Mouse (Mus musculus) embryonic facial prominence, embryonic 10.5 days (tissue): Measurements from ENCODE around the gene Sdhaf4. TPM values are rescaled to one million over a fixed set of nuclear protein-coding genes. Genes with fewer than 3 reads are reported as not detected.
"Not testable (repeated sequence)": the region's sequence is repeated elsewhere in the genome, so short reads cannot be mapped to it uniquely, and the experiment has no call there.

Experiments used
- DNase-seq: peaks from one replicate; pipeline ENCODE4 v3.0.0-alpha.2; 2017; ENCODE audit warnings: low spot score
- H3K27ac ChIP-seq: fragments of 300-500 bp; sonication (generic); replicated peaks from 2 replicates; pipeline ENCODE4 v1.5.1; 2016; ENCODE audit warnings: mild to moderate bottlenecking
- H3K27me3 ChIP-seq: fragments of 300-500 bp; sonication (generic); replicated peaks from 2 replicates; pipeline ENCODE4 v1.6.1; 2016; ENCODE audit warnings: low read depth, mild to moderate bottlenecking; ENCODE audit not compliant: poor library complexity, severe bottlenecking
- H3K36me3 ChIP-seq: fragments of 300-500 bp; sonication (generic); replicated peaks from 2 replicates; pipeline ENCODE4 v1.6.1; 2016; ENCODE audit warnings: mild to moderate bottlenecking, moderate library complexity
- H3K4me1 ChIP-seq: fragments of 300-500 bp; sonication (generic); 2 replicates; pipeline ENCODE4 v1.6.1; 2016
- H3K4me3 ChIP-seq: fragments of 300-500 bp; sonication (generic); 2 replicates; pipeline ENCODE4 v1.5.1; 2016; ENCODE audit warnings: mild to moderate bottlenecking, moderate library complexity
- H3K9me3 ChIP-seq: fragments of 300-500 bp; sonication (generic); 2 replicates; pipeline ENCODE4 v1.6.1; 2016; ENCODE audit warnings: mild to moderate bottlenecking
- WGBS: fragments of 180-500 bp; shearing (Covaris S2); methylation state at CpG from one replicate; pipeline ENCODE4 v1.1.7; 2016; 5-methylcytosine and 5-hydroxymethylcytosine counted together
- polyA plus RNA-seq: library from polyadenylated mRNA; unstranded; fragments of >200 nt; fragmentation: Nextera tagmentation; extraction: Ambion mirVana; gene quantifications from 2 replicates; pipeline ENCODE4 v1.2.1, GENCODE M21; 2016

Gene Sdhaf4
- polyA plus RNA-seq, 1 experiment from 2014 or later: 84.9 TPM

- 89% methylated on average over 4 of the region's 4 CpGs for WGBS
These were observed 10.0 kb downstream of the Sdhaf4 start for GRCm38 (mm10) chr1:23995420-23995819.

DNA sequence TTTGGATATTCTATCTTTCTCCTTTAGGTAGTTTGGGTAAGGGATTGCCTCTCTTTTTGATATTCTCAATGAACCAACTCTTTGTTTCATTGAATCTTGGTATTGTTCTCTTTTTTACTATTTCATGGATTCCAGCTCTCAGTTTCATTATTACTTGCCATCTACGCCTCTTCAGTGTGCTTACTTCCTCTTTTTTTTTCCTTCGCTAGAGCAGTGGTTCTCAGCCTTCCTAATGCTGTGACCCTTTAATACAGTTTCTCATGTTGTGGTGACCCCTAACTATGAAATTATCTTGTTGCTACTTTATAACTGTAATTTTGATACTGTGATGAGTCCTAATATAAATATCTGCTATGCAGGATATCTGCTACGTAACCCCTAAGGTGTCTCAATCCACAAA lies 22.3 kb downstream of the Sdhaf4 start:
- Histone ChIP-seq H3K36me3 (no peaks in the 10 kb centered on the region), H3K27me3 (no peaks in the 10 kb centered on the region), H3K4me3 (no peak overlapping the region), H3K27ac (no peak overlapping the region), H3K4me1 (no peaks in the 10 kb centered on the region), H3K9me3 (no peaks in the 10 kb centered on the region)
- WGBS: 89% methylated on average over 3 of the region's 3 CpGs
- no peak for DNase-seq

More at GRCm38 (mm10) chr1:23995420-23995819, 10.0 kb downstream of the Sdhaf4 start:
- no peak for DNase-seq
- H3K27ac ChIP-seq: no peak overlapping the region
- H3K36me3 ChIP-seq: peaks cover 40% of the 10 kb centered on the region
- no peaks in the 10 kb centered on the region for H3K9me3 ChIP-seq
- no peak overlapping the region for H3K4me3 ChIP-seq
- no peaks in the 10 kb centered on the region for H3K4me1 ChIP-seq
- H3K27me3 ChIP-seq: no peaks in the 10 kb centered on the region

DNA sequence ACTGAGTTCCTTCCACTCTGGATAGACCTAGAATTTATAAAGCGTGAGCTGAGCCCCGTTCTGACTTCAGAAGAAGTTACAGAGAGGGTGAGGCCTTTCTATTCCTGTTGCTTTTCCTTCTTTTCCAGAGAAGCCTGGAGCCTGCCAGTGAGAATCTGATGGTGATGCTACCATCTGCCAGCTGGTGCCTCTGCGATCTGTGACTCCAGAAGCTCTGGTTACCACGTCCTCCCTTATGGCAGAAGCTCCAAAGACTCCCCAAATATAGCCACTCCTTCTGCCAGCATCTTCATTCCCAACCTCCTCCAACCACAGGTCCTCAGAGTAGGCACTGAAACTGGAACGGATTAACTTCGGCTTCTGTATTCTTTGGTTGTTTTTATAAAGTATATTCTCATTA lies 27.2 kb downstream of the Sdhaf4 start:
- Histone ChIP-seq H3K4me1 (0 out of 2 replicates have a peak, but pooled peaks cover 2% of the 10 kb centered on the region), H3K4me3 (no peak overlapping the region), H3K27ac (no peak overlapping the region), H3K36me3 (no peaks in the 10 kb centered on the region), H3K9me3 (no peaks in the 10 kb centered on the region), H3K27me3 (no peaks in the 10 kb centered on the region)
- WGBS: 83% methylated on average over 6 of the region's 6 CpGs
- no peak for DNase-seq

DNA sequence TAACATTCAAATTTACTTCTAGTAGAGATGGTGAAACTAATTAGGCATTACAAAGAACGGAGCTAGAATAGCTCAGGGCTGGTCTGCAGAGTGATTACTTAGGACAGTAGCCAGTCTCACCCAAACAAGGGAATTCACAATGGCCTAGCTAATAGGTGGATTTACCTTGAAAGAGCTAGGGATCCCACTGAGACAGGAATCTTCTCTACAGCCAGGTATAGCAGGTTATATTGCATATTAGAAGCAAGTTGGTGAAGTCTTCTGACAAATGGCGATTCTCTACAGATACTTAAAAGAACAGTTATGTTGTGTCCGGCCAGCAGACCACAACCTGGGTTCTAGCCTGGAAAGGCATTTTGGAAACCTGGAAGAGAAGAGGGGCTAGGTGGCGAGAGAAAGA lies 34.3 kb downstream of the Sdhaf4 start:
- not testable (repeated sequence) for H3K9me3 ChIP-seq, H3K4me1 ChIP-seq, DNase-seq, H3K27ac ChIP-seq, H3K4me3 ChIP-seq, H3K27me3 ChIP-seq, H3K36me3 ChIP-seq
- 88% methylated on average over 4 of the region's 4 CpGs for WGBS

DNA sequence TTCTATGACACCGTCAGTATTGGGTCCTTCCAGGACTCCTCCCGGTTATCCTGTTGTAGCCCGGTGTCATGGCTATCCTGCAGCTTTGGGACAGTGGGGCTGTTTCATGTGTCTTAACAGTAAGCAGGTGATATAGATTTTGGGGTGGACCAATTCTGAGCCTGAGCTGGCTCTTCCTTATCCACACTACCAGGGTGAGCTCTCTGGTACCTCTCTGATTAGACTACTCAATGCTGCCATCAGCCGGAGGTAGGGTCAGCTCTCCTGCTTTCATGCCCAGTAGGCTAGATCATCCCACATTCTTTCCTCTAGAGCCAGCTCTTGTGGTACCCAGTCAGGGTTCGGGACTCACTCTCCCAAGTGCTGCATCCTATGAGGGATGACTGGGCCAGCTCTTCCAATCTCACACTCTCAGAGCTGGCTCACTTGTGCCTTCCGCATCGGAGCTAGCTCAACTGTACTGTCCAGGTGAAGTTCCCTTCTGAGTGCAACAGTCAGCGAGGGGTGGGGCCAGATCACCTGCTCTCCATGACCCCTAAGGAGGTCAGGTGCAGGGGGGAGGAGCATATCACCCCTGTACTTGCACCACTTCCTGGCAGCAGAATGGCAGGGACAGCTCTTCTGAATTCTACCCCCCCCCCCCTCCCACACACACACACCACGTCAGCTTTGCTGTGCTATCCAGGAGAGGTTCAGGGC lies 37.3 kb downstream of the Sdhaf4 start:
- Histone ChIP-seq H3K27me3 (no peaks in the 10 kb centered on the region), H3K36me3 (no peaks in the 10 kb centered on the region), H3K27ac (no peak overlapping the region), H3K9me3 (peaks cover 6% of the 10 kb centered on the region; the same call in 1 of the 2 replicates), H3K4me1 (0 out of 2 replicates have a peak, but pooled peaks cover 2% of the 10 kb centered on the region), H3K4me3 (no peak overlapping the region)
- WGBS: 84% methylated on average over 9 of the region's 9 CpGs
- DNase-seq: no peak

GRCm38 (mm10) chr1:23966226-23966625 lies 39.2 kb downstream of the Sdhaf4 start:
- WGBS: 67% methylated on average over 1 of the region's 1 CpGs
- Histone ChIP-seq H3K4me1 (0 out of 2 replicates have a peak, but pooled peaks cover 2% of the 10 kb centered on the region), H3K27me3 (no peaks in the 10 kb centered on the region), H3K9me3 (peaks cover 6% of the 10 kb centered on the region; the same call in 1 of the 2 replicates), H3K27ac (no peak overlapping the region), H3K36me3 (no peaks in the 10 kb centered on the region), H3K4me3 (no peak overlapping the region)
- no peak for DNase-seq

- peak overlapping the region; percentile 65 for H3K27ac ChIP-seq
- WGBS: 6% methylated on average over 6 of the region's 6 CpGs
- H3K27me3 ChIP-seq: no peaks in the 10 kb centered on the region
- peak; percentile 43 for DNase-seq
- no peaks in the 10 kb centered on the region for H3K9me3 ChIP-seq
- H3K4me1 ChIP-seq: peaks cover 10% of the 10 kb centered on the region
- H3K4me3 ChIP-seq: peak overlapping the region; percentile 53
- no peaks in the 10 kb centered on the region for H3K36me3 ChIP-seq
These were observed 46.1 kb downstream of the Sdhaf4 start for GRCm38 (mm10) chr1:23959415-23959732.

DNA sequence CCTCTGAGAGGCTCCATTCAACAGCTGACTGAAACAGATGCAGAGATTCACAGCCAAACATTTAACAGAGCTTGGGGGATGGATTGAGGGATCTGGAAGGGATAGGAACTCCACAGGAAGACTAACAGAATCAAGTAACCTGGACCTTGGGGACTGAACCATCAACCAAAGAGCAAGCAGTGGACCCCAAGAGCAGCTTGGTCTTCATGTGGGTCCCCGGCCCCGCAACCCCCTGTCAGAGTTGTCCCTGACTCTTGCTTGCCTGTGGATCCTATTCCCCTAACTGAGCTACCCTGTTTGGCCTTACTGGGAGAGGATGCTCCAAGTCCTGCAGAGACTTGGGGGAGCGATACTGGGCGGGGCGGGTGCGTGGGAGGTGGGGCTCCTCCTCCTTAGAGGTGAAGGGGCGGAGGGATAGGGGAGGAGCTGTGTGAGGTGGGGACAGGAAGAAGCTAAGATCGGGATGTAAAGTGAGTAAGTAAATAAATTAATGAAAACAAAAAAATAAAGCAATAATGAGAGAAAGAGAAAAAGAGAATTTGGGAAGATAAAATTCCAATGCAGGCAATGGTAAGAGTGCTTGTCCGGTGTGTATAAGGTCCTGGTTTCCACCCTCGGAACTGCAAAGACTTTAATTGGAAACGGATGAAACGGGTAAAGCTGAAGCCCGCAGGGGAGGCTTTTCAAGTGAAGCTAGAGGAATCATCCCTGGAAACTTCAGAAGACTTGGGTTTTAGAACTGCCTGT lies 46.6 kb downstream of the Sdhaf4 start:
- H3K36me3 ChIP-seq: no peaks in the 10 kb centered on the region
- H3K4me1 ChIP-seq: peaks cover 10% of the 10 kb centered on the region
- H3K9me3 ChIP-seq: no peaks in the 10 kb centered on the region
- H3K27me3 ChIP-seq: no peaks in the 10 kb centered on the region
- peak overlapping the region; percentile 65 for H3K27ac ChIP-seq
- peak; percentile 63 for DNase-seq
- peak overlapping the region; percentile 53 for H3K4me3 ChIP-seq
- WGBS: 9% methylated on average over 13 of the region's 13 CpGs

- Histone ChIP-seq H3K4me3 (no peak overlapping the region), H3K4me1 (peaks cover 10% of the 10 kb centered on the region), H3K27me3 (no peaks in the 10 kb centered on the region), H3K36me3 (no peaks in the 10 kb centered on the region), H3K27ac (no peak overlapping the region), H3K9me3 (no peaks in the 10 kb centered on the region)
- no peak for DNase-seq
- 92% methylated on average over 6 of the region's 6 CpGs for WGBS
These were observed 47.4 kb downstream of the Sdhaf4 start for GRCm38 (mm10) chr1:23958101-23958500.

DNA sequence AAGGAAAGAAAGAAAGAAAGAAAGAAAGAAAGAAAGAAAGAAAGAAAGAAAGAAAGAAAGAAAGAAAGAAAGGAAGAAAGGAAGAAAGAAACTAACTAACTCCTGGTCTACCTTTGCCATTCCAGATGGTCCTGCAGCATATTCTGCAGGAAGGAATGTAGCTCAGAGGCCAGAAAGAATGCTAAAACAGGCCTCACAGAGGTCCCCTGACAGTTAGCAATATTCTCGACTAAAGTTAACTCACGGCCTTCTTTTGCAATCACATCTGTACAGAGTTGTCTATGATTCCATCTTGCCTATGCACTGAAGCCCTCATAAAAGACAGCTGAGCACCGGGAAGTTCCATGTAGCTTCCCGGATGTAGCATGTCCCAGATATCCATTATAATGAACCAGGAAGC lies 49.9 kb downstream of the Sdhaf4 start:
- DNase-seq: no peak
- Histone ChIP-seq H3K27ac (no peak overlapping the region), H3K4me1 (peaks cover 10% of the 10 kb centered on the region), H3K27me3 (no peaks in the 10 kb centered on the region), H3K9me3 (no peaks in the 10 kb centered on the region), H3K36me3 (no peaks in the 10 kb centered on the region), H3K4me3 (no peak overlapping the region)
- 90% methylated on average over 4 of the region's 4 CpGs for WGBS

DNA sequence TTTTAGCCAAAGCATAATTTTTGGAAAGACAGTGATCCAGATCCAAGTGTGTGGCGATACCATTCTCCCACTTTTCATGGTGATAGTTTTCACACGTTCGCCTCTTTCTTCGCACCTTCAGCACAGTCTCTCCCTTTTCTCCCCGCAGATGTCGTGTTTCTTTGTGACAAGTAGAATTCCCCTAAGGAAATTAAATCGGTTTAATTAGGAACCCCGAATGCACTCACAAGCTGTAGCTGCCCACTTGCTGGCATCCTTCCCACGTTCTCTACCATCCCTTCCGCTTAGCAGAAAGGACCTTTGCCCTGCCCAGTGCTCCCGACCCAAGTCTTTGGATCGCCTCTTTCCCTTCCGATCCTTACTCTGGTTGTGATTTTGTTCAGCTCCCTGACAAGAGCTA lies 51.5 kb downstream of the Sdhaf4 start:
- Histone ChIP-seq H3K36me3 (no peaks in the 10 kb centered on the region), H3K4me1 (peaks cover 4% of the 10 kb centered on the region), H3K9me3 (no peaks in the 10 kb centered on the region), H3K27me3 (no peaks in the 10 kb centered on the region), H3K4me3 (no peak overlapping the region), H3K27ac (no peak overlapping the region)
- no peak for DNase-seq
- WGBS: 89% methylated on average over 13 of the region's 13 CpGs

DNA sequence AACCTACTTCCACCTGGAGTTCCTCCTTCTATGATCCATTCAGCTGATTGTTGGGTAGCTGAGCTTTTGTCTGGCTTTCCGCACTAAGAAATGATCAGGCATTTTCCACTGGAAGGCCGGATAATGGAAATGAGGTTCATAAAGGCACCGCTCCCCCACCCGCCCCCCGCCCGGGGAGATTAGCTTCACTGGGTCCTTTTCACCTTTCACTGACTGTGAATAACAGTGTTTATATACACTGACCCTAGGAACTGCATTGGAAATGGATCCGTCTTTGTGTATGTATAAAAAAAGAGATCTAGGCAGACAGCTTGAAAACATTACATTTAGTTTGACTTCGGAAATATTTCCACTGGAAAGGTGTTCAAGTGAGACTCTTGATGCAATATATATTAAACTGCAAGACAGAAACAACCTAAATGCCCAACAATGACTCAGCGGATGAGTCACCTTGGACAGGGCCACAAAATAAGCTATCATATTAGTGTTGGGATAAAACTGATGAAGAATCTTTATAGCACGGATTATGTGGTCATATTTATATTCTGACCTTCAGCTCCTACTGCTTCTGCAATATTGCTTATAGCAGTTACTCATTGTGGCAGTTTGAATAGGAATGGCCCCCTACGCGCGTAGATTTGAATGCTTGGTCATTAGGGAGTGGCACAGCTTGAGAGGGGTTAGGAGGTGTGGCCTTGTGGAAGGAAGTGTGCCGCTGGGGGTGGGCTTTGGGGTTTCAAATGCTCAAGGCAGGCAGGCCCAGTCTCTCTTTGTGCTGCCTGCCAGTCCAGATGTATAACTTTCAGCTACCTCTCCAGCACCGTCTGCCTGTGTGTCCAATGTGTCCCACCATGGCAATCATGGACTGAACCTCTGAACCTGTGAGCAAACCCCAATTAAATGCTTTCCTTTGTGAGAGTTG lies 56.4 kb downstream of the Sdhaf4 start:
- Histone ChIP-seq H3K4me3 (no peak overlapping the region), H3K27me3 (no peaks in the 10 kb centered on the region), H3K27ac (no peak overlapping the region), H3K9me3 (no peaks in the 10 kb centered on the region), H3K4me1 (peaks cover 5% of the 10 kb centered on the region; the same call in 1 of the 2 replicates), H3K36me3 (no peaks in the 10 kb centered on the region)
- 78% methylated on average over 15 of the region's 15 CpGs for WGBS
- no peak for DNase-seq
